Mouse (Mus musculus) cerebellum, adult 2 months (tissue): ENCODE data around the gene Fam151a. TPM values are rescaled to one million over a fixed set of nuclear protein-coding genes. Genes with fewer than 3 reads are reported as not detected.
A peak's percentile ranks its signal among the peaks of the same experiment; 100 is the strongest.

Experiments used
- DNase-seq, 2 experiments: peaks; one replicate each; pipeline ENCODE4 v3.0.0; 2021
- H3K27ac ChIP-seq: fragments of 200-500 bp; 2 replicates; pipeline ENCODE4 v1.5.1; 2012; ENCODE audit warnings: low read length, control low read depth, inconsistent platforms; ENCODE audit not compliant: insufficient read depth
- H3K27me3 ChIP-seq: fragments of 200-500 bp; 2 replicates; pipeline ENCODE4 v1.6.1; 2012; ENCODE audit warnings: inconsistent platforms, mild to moderate bottlenecking, low read length, moderate library complexity; ENCODE audit not compliant: control insufficient read depth, insufficient read depth
- H3K4me1 ChIP-seq: fragments of 200-500 bp; 2 replicates; pipeline ENCODE4 v1.6.1; 2011; ENCODE audit warnings: low read length; ENCODE audit not compliant: control insufficient read depth, insufficient read depth
- H3K4me3 ChIP-seq: fragments of 200-500 bp; replicated peaks from 2 replicates; pipeline ENCODE3; 2011; ENCODE audit warnings: mild to moderate bottlenecking, low read depth, low read length, control low read depth; ENCODE audit not compliant: insufficient read depth
- CTCF ChIP-seq: fragments of 200-500 bp; IDR thresholded peaks from 2 replicates; pipeline ENCODE4 v1.5.1; 2011; ENCODE audit warnings: low read depth, mild to moderate bottlenecking, control low read depth, low read length, moderate library complexity, borderline replicate concordance; ENCODE audit not compliant: insufficient read depth
- POLR2A ChIP-seq: fragments of 200-500 bp; IDR thresholded peaks from 2 replicates; pipeline ENCODE4 v1.6.1; 2011; ENCODE audit warnings: low read length, control low read depth, borderline replicate concordance; ENCODE audit not compliant: insufficient read depth
- WGBS: fragments of 180-500 bp; shearing (Covaris S2); methylation state at CpG from one replicate; pipeline ENCODE4 v1.1.7; 2018; 5-methylcytosine and 5-hydroxymethylcytosine counted together
- polyA plus RNA-seq: library from polyadenylated mRNA; depleted of rRNA; stranded (reverse); fragments of >200 nt; gene quantifications from 2 replicates; pipeline ENCODE4 v1.2.3, GENCODE M21; 2012; rRNA removed

Fam151a gene
- polyA plus RNA-seq = not detected in 2 replicates

- WGBS = 73% methylated on average over 4 of the region's 4 CpGs
- H3K27ac ChIP-seq = no peak within 1 kb of the TSS
- no peaks in the 10 kb centered on the region for H3K4me1 ChIP-seq
- DNase-seq = no peak
- H3K27me3 ChIP-seq = no peaks in the 10 kb centered on the region
- H3K4me3 ChIP-seq = no peak within 1 kb of the TSS
- TF ChIP-seq POLR2A = no peak
- TF ChIP-seq CTCF = no peak
Observed at GRCm38 (mm10) chr4:106733636-106734035, at the start of gene Fam151a. Gene Fam151a (plus strand): TSS chr4:106733889.

GRCm38 (mm10) chr4:106688636-106689296 lies 44.9 kb upstream of the Fam151a start:
- no peaks in the 10 kb centered on the region for H3K4me1 ChIP-seq
- no peak for DNase-seq
- no peak overlapping the region for H3K4me3 ChIP-seq
- no peak overlapping the region for H3K27ac ChIP-seq
- no peak for TF ChIP-seq CTCF
- TF ChIP-seq POLR2A = no peak
- WGBS = 51% methylated on average over 3 of the region's 3 CpGs
- no peaks in the 10 kb centered on the region; the same call in 1 of the 2 replicates for H3K27me3 ChIP-seq

- DNase-seq = no peak
- no peaks in the 10 kb centered on the region for H3K4me1 ChIP-seq
- H3K4me3 ChIP-seq = no peak overlapping the region
- whole genome bisulfite sequencing = 78% methylated on average over 15 of the region's 15 CpGs
- no peaks in the 10 kb centered on the region for H3K27me3 ChIP-seq
- H3K27ac ChIP-seq = no peak overlapping the region
- TF ChIP-seq POLR2A (no peak), CTCF (no peak)
Observed at GRCm38 (mm10) chr4:106693841-106694430, 39.8 kb upstream of the Fam151a start.

- 20% methylated on average over 9 of the region's 9 CpGs for WGBS
- Histone ChIP-seq H3K27me3 (no peaks in the 10 kb centered on the region), H3K27ac (no peak overlapping the region), H3K4me3 (no peak overlapping the region), H3K4me1 (peaks cover 8% of the 10 kb centered on the region)
- TF ChIP-seq CTCF = peak; percentile 61
- no peak for TF ChIP-seq POLR2A
- no peak for DNase-seq
Observed at GRCm38 (mm10) chr4:106699989-106700388, 33.7 kb upstream of the Fam151a start.

- Histone ChIP-seq H3K27me3 (no peaks in the 10 kb centered on the region), H3K4me1 (peaks cover 10% of the 10 kb centered on the region), H3K4me3 (no peak overlapping the region), H3K27ac (no peak overlapping the region)
- WGBS = 57% methylated on average over 4 of the region's 4 CpGs
- TF ChIP-seq POLR2A (no peak), CTCF (no peak)
- DNase-seq = no peak
Observed at GRCm38 (mm10) chr4:106700798-106701197, 32.9 kb upstream of the Fam151a start.

- TF ChIP-seq POLR2A = no peak
- TF ChIP-seq CTCF = no peak
- peaks cover 10% of the 10 kb centered on the region for H3K4me1 ChIP-seq
- H3K27ac ChIP-seq = no peak overlapping the region
- peak in 1 of 2 experiments; percentile 27 for DNase-seq
- 46% methylated on average over 10 of the region's 10 CpGs for WGBS
- H3K4me3 ChIP-seq = no peak overlapping the region
- no peaks in the 10 kb centered on the region for H3K27me3 ChIP-seq
Observed at GRCm38 (mm10) chr4:106703956-106704355, 29.7 kb upstream of the Fam151a start.

DNA sequence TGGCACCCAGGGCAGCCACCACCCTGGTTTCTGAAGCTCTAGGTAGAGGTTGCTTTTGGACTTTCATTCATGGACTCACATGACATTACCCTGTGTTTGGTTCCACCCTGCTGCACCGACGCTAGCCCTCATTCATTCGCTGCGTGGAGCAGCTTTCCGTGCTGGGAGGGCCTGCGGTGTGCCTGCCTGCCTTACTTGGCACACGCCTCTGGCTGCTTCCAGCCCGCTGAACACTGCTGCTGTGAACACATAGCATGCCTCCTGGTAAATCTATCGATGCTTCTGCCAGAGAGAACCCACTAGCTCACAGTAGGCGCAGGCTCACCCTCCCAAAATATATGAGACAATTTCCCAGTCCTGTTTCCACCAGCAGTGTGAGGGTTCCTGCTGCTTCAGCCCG lies 29.3 kb upstream of the Fam151a start:
- Histone ChIP-seq H3K27me3 (no peaks in the 10 kb centered on the region), H3K4me1 (peaks cover 10% of the 10 kb centered on the region), H3K27ac (no peak overlapping the region), H3K4me3 (no peak overlapping the region)
- DNase-seq = peak; percentile 53 to 58
- WGBS = 6% methylated on average over 11 of the region's 11 CpGs
- TF ChIP-seq POLR2A = no peak
- TF ChIP-seq CTCF = no peak

- Histone ChIP-seq H3K27ac (no peak overlapping the region), H3K4me1 (peaks cover 10% of the 10 kb centered on the region), H3K27me3 (no peaks in the 10 kb centered on the region), H3K4me3 (no peak overlapping the region)
- 52% methylated on average over 8 of the region's 8 CpGs for WGBS
- no peak for TF ChIP-seq POLR2A
- TF ChIP-seq CTCF = no peak
- no peak for DNase-seq
Observed at GRCm38 (mm10) chr4:106705096-106705665, 28.5 kb upstream of the Fam151a start.
